Mouse (Mus musculus) MEL (cell line): ENCODE data around the gene Cct7.
A peak's percentile ranks its signal among the peaks of the same experiment; 100 is the strongest.

ENCODE experiments used
- CHD2 ChIP-seq: IDR thresholded peaks from 2 replicates; pipeline ENCODE4 v1.6.1; 2011; ENCODE audit warnings: low read length, improper control_type of control experiment
- ELF1 ChIP-seq: IDR thresholded peaks from 2 replicates; pipeline ENCODE4 v1.6.1; 2014; ENCODE audit warnings: low read depth, mild to moderate bottlenecking, inconsistent platforms, low read length, improper control_type of control experiment, moderate library complexity
- NRF1 ChIP-seq: IDR thresholded peaks from 2 replicates; pipeline ENCODE4 v1.6.1; 2014; ENCODE audit warnings: low read depth, mild to moderate bottlenecking, inconsistent platforms, low read length, improper control_type of control experiment, moderate library complexity; ENCODE audit not compliant: poor library complexity, insufficient read depth, severe bottlenecking
- TCF12 ChIP-seq: IDR thresholded peaks from 2 replicates; pipeline ENCODE4 v1.6.1; 2014; ENCODE audit warnings: low read depth, mild to moderate bottlenecking, inconsistent platforms, low read length, improper control_type of control experiment, moderate library complexity

DNA sequence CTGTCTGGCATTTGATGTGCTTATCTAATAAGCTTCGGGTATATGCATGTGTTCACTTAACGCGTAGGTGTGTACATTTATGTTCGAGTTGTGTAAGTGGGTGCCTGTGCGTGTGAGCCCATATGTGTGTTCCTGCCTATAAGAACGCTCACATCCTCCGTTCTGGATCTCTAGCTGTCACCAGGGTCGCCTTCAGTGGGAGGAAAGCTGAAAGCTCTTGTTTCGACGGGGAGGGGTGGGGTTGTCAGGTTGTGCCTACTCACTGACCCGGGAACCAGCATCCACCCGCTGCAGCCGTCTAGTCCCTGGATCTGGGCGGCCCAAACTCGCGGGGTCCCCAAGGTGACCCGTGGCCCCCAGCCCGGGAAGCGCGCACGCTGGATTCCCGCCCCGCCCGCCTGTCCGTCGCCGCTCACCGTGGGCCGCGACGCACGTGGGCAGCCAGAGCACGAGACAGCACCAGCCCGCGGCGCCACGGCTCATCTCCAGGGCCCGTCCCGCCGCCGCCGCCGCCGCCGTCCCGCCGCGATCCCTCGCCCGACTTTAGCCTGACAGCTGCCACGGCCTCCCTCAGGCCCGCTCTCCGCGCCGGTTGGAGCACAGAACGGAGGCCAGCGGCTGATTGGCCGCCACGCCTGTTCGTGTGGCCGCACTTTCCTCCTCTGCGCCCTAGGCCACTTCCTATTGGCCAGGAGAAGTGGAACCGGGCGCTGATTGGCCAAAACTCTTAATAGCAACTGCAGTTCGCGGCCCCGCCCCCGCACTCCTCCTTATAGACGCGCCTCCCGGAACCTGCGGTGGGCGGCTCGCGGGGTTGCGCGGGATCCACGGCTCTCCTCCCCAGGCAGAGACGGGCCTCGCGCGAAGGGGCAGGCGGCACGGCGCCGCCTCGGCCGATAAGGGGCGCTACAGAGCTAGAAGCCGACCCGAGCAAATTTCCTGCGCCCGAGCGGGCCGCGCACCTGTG, at the start of gene Cct7:
- TF ChIP-seq ELF1 = peak; percentile 74
- TF ChIP-seq TCF12 = no peak
- peak; percentile 79 for TF ChIP-seq CHD2
- TF ChIP-seq NRF1 = peak; percentile 49; the same call in 1 of the 2 replicates
